Mouse (Mus musculus): ENCODE data around the gene Hspa8.

GRCm38 (mm10) chr9:40807289-40807920, 6.6 kb downstream of the Hspa8 start:
- TF ChIP-seq CTCF (IDR thresholded peaks at IDR 0.05), result peak; percentile 30
- TF ChIP-seq EP300 (IDR thresholded peaks at IDR 0.05), result no peak
